Mouse (Mus musculus): ENCODE results near the gene Gm20816. TPM values are rescaled to one million over a fixed set of nuclear protein-coding genes. Genes with fewer than 3 reads are reported as not detected.
"Not testable (repeated sequence)": the region's sequence is repeated elsewhere in the genome, so short reads cannot be mapped to it uniquely, and the experiment has no call there.

Gm20816 gene
- not detected in 2 replicates for polyA plus RNA-seq (2012; rRNA removed)

- not testable (repeated sequence) for H3K36me3 ChIP-seq (ENCODE audit: control insufficient read depth, insufficient read depth, low read length); DNase-seq; H3K4me3 ChIP-seq (ENCODE audit: control insufficient read depth, insufficient read depth, low read length); H3K4me1 ChIP-seq (replicated peaks; ENCODE audit: control insufficient read depth, insufficient read depth, low read length); H3K27ac ChIP-seq (ENCODE audit: control insufficient read depth, insufficient read depth, low read length); H3K27me3 ChIP-seq (ENCODE audit: control insufficient read depth, insufficient read depth, low read length)
- no CpG with 5 or more reads among the region's 3 CpGs for WGBS
These were observed at the start of gene Gm20816 for GRCm38 (mm10) chrY:68537655-68538054. Gm20816 (plus strand) TSS chrY:68537955.

Other genes starting within 250 kb of the Gm20816 start
- gene Gm20937, start 243.1 kb upstream of the Gm20816 start, polyA plus RNA-seq (2012; rRNA removed): not detected in 2 replicates

Measured in thymus, adult 2 months (tissue).